Mouse (Mus musculus): Measurements from ENCODE around the gene Ckap2. TPM values are rescaled to one million over a fixed set of nuclear protein-coding genes. Genes with fewer than 3 reads are reported as not detected.
"Not testable (repeated sequence)": the region's sequence is repeated elsewhere in the genome, so short reads cannot be mapped to it uniquely, and the experiment has no call there.

The Ckap2 gene
- polyA plus RNA-seq, 1 experiment from 2014 or later, result 31.2 TPM

DNA sequence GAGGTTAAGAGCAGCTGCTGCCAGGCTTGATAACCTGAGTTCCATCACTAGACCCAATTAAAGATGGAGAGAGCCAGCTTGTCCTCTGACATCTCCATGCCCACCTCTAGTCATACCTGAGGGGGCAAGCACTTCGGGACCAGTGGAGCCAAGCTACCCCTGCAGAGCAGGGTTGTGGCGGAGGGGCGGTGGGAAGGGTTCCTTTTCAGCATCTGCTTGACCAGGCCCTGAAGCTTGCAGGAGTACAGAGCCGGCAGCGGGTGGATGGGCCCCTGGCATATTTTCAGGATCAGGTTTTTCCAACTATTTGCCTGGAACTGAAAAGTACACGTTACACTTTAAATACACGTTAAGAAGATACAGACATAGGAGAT lies 37.3 kb downstream of the Ckap2 start:
- no peaks in the 10 kb centered on the region for H3K27me3 ChIP-seq
- no peak for ATAC-seq (replicated peaks; ENCODE audit: insufficient number of reproducible peaks, insufficient read depth, low FRiP score, low read depth)
- no peak overlapping the region for H3K27ac ChIP-seq
- H3K4me3 ChIP-seq, result no peak overlapping the region
- H3K4me1 ChIP-seq (replicated peaks), result peaks cover 8% of the 10 kb centered on the region; the same call in 1 of the 2 replicates
- H3K9ac ChIP-seq, result no peak overlapping the region
- H3K4me2 ChIP-seq, result no peak overlapping the region
- 91% methylated on average over 7 of the region's 7 CpGs for WGBS
- no peaks in the 10 kb centered on the region for H3K9me3 ChIP-seq (replicated peaks)
- H3K36me3 ChIP-seq, result peaks cover 6% of the 10 kb centered on the region; the same call in 1 of the 2 replicates

DNA sequence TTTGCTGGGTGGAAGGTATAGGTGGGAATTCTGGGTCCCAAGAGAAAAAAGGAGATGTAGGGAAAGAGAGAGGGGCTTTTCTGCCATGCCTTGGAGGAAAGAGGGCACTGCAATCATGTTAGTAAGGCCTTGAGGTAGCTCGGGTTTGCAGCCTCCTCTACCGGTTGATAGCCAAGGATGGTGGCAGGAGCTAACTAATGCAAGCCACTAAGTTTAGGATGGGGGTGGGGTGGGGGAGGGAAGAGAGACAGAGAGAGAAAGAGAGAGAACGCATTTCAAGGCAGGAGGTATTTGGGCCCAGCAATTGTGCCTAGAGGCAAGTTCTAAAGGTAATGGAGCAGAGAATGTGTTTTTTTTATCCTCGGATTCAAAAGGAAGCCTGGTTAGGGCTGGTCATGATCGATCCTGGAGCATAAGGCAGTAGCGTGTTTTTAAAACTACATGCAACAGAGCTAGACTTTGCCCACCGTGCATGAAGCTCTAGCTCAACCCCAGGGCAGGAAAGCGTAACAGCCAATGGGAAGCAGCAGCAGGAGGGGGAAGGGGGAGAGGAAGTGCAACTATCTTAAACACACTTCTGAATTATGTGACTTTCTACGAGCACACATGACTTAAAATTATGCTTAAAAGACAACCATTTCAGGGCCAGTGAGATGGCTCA lies 37.8 kb downstream of the Ckap2 start:
- Histone ChIP-seq H3K27me3 (no peaks in the 10 kb centered on the region), H3K9me3 (replicated peaks) (no peaks in the 10 kb centered on the region), H3K4me2 (no peak overlapping the region), H3K4me1 (replicated peaks) (peaks cover 8% of the 10 kb centered on the region; the same call in 1 of the 2 replicates), H3K4me3 (no peak overlapping the region), H3K36me3 (peaks cover 6% of the 10 kb centered on the region; the same call in 1 of the 2 replicates), H3K9ac (no peak overlapping the region), H3K27ac (no peak overlapping the region)
- no peak for ATAC-seq (replicated peaks; ENCODE audit: insufficient number of reproducible peaks, insufficient read depth, low FRiP score, low read depth)
- 80% methylated on average over 9 of the region's 9 CpGs for whole genome bisulfite sequencing

DNA sequence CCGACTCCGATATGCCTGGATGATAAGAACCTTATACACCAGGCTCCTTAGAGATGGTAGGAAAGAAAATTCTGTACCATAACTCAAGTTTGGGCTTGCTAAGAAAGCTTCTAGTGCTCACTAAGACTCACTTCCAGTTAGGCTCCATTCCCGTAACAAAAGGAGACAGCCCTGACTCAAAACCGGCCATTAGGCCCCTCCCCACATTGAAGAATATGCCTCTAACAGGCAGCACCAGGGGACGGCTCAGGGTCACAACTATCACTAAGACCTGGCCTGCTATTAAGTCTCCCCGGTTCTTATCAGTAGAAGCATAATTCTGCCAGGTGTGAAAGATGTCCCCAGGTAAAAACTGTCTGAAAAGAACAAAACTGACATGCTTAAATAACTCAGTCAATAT lies 39.8 kb downstream of the Ckap2 start:
- Histone ChIP-seq H3K4me3 (no peak overlapping the region), H3K27me3 (no peaks in the 10 kb centered on the region), H3K36me3 (peaks cover 6% of the 10 kb centered on the region; the same call in 1 of the 2 replicates), H3K9me3 (replicated peaks) (no peaks in the 10 kb centered on the region), H3K27ac (no peak overlapping the region), H3K4me2 (no peak overlapping the region), H3K4me1 (replicated peaks) (peaks cover 8% of the 10 kb centered on the region; the same call in 1 of the 2 replicates), H3K9ac (no peak overlapping the region)
- 65% methylated on average over 6 of the region's 6 CpGs for WGBS
- no peak for ATAC-seq (replicated peaks; ENCODE audit: insufficient number of reproducible peaks, insufficient read depth, low FRiP score, low read depth)

DNA sequence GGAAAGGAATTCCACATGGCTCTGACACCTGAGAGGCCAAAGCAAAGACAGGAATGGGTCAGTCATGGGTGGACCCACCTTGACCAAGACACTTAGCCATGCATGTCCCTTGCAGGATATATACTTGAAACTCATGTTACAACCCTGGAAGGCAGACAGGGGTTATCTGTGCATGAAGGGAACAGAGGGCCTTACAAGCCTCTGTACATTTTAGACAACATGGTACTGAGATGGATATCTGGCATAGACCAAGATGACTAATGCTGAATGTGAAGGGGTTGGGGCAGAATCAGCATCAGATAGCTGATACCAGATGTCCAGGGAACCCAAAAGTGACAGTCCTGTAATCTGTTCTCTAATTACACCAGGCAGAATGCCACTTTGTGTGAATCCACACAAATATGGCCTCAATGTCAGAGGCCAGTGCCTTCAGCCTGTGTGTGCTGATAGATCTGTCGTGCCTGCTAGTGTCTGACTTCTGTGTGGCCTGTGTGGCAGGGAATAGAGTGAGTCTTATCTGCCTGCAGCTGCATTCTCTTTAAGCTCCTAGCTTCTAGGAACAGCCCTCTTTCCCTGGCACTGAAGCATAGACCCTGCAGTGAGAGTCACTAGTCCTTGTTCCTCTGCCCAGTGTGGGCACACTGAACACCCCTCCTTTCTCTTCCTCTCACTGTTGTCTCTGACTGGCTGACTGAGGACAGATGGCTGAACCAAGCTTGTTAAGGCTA lies 41.7 kb downstream of the Ckap2 start:
- H3K9ac ChIP-seq, result no peak overlapping the region
- H3K4me2 ChIP-seq, result no peak overlapping the region
- H3K9me3 ChIP-seq (replicated peaks), result no peaks in the 10 kb centered on the region
- no peak overlapping the region for H3K4me3 ChIP-seq
- H3K36me3 ChIP-seq, result peaks cover 6% of the 10 kb centered on the region; the same call in 1 of the 2 replicates
- 21% methylated on average over 1 of the region's 1 CpGs for WGBS
- ATAC-seq (replicated peaks; ENCODE audit: insufficient number of reproducible peaks, insufficient read depth, low FRiP score, low read depth), result 0 out of 2 replicates have a peak, but pooled peaks have one; percentile 39
- 0 out of 2 replicates have a peak, but pooled peaks cover 6% of the 10 kb centered on the region for H3K4me1 ChIP-seq (replicated peaks)
- peak overlapping the region; percentile 10; the same call in 1 of the 2 replicates for H3K27ac ChIP-seq
- H3K27me3 ChIP-seq, result no peaks in the 10 kb centered on the region

DNA sequence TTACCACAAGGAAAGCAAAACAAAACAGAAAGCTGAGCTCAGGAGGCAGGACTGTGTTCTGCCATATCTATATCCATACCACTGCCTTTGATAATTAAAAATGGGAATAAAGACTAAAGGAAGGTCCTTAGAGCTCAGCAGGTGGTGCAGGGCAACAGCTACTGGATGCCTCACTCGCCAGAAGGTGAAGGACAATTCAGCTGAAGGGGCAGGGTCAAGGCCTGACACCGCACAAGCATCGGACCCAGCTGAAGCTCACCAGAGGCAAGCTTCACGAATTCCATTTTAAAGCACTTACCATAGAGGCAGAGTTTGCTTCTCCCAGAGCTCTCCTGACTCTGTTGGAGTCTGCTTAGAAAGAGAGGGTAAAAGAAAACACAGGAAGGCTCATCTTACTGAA lies 43.0 kb downstream of the Ckap2 start:
- Histone ChIP-seq H3K4me3 (no peak overlapping the region), H3K4me1 (replicated peaks) (0 out of 2 replicates have a peak, but pooled peaks cover 6% of the 10 kb centered on the region), H3K27ac (no peak overlapping the region), H3K9me3 (replicated peaks) (no peaks in the 10 kb centered on the region), H3K4me2 (no peak overlapping the region), H3K9ac (no peak overlapping the region), H3K27me3 (no peaks in the 10 kb centered on the region), H3K36me3 (no peaks in the 10 kb centered on the region)
- ATAC-seq (replicated peaks; ENCODE audit: insufficient number of reproducible peaks, insufficient read depth, low FRiP score, low read depth), result no peak
- WGBS, result 87% methylated on average over 4 of the region's 4 CpGs

DNA sequence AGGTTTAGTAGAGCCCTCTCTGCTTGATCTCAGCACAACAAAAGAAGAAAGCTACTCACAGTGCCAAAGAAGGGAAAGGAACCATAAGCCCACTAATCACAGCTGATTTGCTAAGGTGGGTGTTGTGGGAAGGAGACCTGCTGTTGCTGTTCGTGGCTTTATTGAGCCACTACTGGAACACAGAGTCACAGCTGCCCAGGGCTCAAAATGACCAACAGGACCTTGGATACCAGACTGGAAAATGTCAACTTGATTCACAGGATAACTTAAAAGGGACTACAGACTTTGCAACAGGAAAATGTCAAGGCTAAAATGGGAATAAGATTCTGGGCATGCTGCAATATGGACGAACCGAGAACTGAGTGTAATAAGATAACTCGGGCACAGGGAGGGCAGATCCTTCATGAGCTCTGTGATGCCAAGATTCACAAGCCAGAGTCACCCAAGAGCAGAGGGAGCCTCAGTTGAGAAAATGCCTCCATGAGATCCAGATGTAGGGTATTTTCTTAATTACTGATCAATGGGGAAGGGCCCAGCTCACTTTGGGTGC lies 43.7 kb downstream of the Ckap2 start:
- Histone ChIP-seq H3K9me3 (replicated peaks) (no peaks in the 10 kb centered on the region), H3K36me3 (no peaks in the 10 kb centered on the region), H3K4me3 (no peak overlapping the region), H3K27ac (no peak overlapping the region), H3K4me2 (no peak overlapping the region), H3K27me3 (no peaks in the 10 kb centered on the region), H3K9ac (no peak overlapping the region), H3K4me1 (replicated peaks) (0 out of 2 replicates have a peak, but pooled peaks cover 6% of the 10 kb centered on the region)
- 72% methylated on average over 4 of the region's 4 CpGs for WGBS
- ATAC-seq (replicated peaks; ENCODE audit: insufficient number of reproducible peaks, insufficient read depth, low FRiP score, low read depth), result no peak

DNA sequence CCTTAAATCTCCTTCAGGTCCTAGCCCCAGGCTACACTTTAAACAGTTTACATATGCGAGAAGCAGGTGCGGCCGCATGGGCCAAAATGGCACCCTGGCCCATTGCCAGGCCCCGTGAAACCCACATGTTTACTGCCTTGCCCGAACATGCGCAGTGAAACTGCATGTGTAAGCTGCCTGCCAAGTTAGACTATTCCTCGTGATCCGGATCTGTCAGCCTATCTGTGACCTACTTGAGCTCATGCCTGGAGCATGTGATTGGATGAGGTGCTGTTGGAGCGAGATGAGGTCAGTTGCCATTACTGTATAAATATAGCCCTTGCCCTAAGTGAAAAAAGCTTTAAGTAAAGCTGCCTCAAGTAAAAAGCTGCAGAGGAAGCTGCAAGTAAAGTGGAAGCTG lies 49.2 kb downstream of the Ckap2 start:
- H3K27me3 ChIP-seq; H3K36me3 ChIP-seq; H3K9ac ChIP-seq; H3K27ac ChIP-seq; H3K9me3 ChIP-seq (replicated peaks); ATAC-seq (replicated peaks; ENCODE audit: insufficient number of reproducible peaks, insufficient read depth, low FRiP score, low read depth); H3K4me2 ChIP-seq; H3K4me1 ChIP-seq (replicated peaks); H3K4me3 ChIP-seq: not testable (repeated sequence)
- WGBS, result 66% methylated on average over 9 of the region's 9 CpGs

DNA sequence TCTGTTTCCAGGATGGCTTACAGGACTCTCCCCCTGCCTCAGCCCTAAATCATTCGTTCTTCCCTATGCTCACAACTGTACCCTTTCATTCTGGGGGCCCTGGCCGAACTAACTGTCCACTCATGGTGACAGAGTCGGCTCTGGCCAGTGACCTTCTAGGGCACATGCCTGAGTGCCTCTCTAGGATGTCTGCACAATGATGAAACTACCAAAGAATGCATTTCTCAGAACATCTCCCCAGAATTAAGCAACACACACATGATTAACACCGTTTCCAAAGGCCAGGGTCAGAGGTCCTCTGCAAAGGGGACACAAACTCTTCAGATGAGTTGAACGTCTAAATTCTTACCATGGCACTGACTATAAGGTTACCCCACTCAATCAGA lies 50.9 kb downstream of the Ckap2 start:
- Histone ChIP-seq H3K9me3 (replicated peaks) (no peaks in the 10 kb centered on the region), H3K4me3 (no peak overlapping the region), H3K4me2 (no peak overlapping the region), H3K9ac (no peak overlapping the region), H3K4me1 (replicated peaks) (no peaks in the 10 kb centered on the region; the same call in 1 of the 2 replicates), H3K27me3 (no peaks in the 10 kb centered on the region), H3K36me3 (no peaks in the 10 kb centered on the region; the same call in 1 of the 2 replicates), H3K27ac (no peak overlapping the region)
- 76% methylated on average over 5 of the region's 5 CpGs for WGBS
- ATAC-seq (replicated peaks; ENCODE audit: insufficient number of reproducible peaks, insufficient read depth, low FRiP score, low read depth), result no peak

DNA sequence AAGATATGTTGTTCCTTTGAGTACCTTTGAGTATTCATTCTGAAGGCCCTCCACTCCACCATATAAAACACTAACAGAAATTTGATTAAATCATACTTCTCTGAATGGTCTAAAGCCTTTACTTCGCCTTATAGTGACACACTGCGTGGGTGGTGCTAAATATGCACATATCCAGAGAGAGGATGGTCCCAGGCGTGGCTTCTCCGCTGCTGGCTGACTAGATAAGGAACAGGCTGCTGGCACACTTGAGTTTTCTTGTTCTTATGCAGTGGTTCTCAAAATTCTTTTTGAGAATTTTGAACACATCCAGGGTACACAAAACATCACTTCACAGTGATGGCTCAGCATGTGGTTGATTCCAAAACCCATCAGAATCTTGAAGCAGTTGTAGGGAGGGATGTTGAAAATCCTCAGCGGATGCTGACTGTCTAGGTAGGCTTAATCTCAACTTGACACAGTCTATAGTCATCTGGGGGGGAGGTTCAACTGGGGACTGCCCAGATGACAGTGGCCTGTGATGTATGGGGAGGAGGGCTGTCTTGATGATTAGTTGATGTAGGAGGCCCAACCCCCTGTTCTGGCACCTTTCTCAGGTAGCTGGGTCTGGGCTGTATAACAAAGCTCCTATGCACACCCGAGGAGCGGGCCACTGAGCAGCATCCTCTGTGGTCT lies 51.4 kb downstream of the Ckap2 start:
- H3K27ac ChIP-seq, result no peak overlapping the region
- H3K4me2 ChIP-seq, result no peak overlapping the region
- ATAC-seq (replicated peaks; ENCODE audit: insufficient number of reproducible peaks, insufficient read depth, low FRiP score, low read depth), result 0 out of 2 replicates have a peak, but pooled peaks have one; percentile 18
- no peak overlapping the region for H3K4me3 ChIP-seq
- 81% methylated on average over 7 of the region's 7 CpGs for WGBS
- no peak overlapping the region for H3K9ac ChIP-seq
- no peaks in the 10 kb centered on the region for H3K9me3 ChIP-seq (replicated peaks)
- H3K27me3 ChIP-seq, result no peaks in the 10 kb centered on the region
- no peaks in the 10 kb centered on the region; the same call in 1 of the 2 replicates for H3K36me3 ChIP-seq
- H3K4me1 ChIP-seq (replicated peaks), result no peaks in the 10 kb centered on the region; the same call in 1 of the 2 replicates

DNA sequence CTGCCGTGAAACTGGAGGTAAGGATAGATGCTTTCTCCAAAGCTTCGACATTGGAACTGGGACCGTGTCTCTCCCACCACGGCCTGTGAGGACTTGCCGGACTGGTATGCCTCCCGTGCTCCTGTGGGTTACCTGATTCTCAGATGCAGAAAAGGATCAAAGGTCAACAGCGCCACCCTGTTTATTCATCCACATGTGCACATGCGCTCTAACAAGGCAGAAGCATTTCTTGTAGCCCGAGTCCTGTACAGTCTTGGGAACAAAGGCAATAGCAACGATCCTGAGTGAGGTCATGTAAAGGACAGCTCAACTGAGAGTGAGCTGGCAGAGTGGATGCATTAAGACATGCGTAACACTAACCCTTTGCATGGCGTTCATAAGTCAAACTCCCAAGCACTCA lies 53.6 kb downstream of the Ckap2 start:
- H3K4me2 ChIP-seq, result no peak overlapping the region
- H3K4me3 ChIP-seq, result no peak overlapping the region
- no peak overlapping the region for H3K9ac ChIP-seq
- H3K4me1 ChIP-seq (replicated peaks), result no peaks in the 10 kb centered on the region; the same call in 1 of the 2 replicates
- no peaks in the 10 kb centered on the region for H3K9me3 ChIP-seq (replicated peaks)
- H3K36me3 ChIP-seq, result peaks cover 9% of the 10 kb centered on the region; the same call in 1 of the 2 replicates
- H3K27me3 ChIP-seq, result no peaks in the 10 kb centered on the region
- H3K27ac ChIP-seq, result no peak overlapping the region
- no peak for ATAC-seq (replicated peaks; ENCODE audit: insufficient number of reproducible peaks, insufficient read depth, low FRiP score, low read depth)
- 81% methylated on average over 12 of the region's 12 CpGs for WGBS
